Mouse (Mus musculus): ENCODE results near the gene Bckdhb. TPM values are rescaled to one million over a fixed set of nuclear protein-coding genes. Genes with fewer than 3 reads are reported as not detected.

Bckdhb gene
- total RNA-seq, 2 experiments from 2014 or later = 33.1 to 72.5 TPM

DNA sequence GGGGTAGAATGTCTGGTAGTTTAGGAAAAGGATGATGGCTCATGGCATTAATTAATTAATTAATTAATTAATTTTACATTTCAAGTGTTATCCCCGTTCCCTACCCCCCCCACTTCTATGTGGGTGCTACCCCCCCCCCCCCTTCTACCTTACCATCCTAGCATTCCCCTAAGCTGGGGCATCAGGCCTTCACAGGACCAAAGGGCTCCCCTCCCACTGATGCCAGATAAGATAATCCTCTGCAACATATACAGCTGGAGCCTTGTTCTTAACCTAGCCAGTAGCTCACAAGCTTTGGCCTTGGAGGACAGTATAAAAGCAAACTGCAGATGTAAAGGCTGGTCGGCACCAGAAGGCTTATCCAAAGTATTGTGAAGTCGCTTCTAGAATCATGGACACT is 138.7 kb downstream of the Bckdhb start:
- intact Hi-C loops (cut with DNase I) = no loop called here
- Histone ChIP-seq H3K27ac (no peak overlapping the region), H3K4me3 (no peak overlapping the region)

DNA sequence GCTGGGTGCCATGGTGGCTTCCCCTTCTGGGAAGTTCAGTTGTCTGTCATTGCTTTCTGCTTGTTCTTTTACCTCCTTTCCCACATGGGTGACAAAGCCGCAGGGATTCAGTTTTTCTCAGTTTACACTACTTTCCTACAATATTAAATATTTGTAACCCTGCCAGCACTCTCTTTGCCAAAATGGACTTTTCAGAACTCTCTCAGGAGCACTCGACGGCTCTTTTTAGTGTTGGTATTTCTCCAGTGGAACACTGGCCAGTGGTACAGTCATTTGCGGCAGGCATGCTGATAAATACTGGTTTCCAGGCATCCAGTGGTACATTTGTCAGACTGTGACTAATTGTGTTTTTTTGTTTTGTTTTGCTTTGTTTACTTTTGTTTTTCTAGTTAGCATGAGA is 139.2 kb downstream of the Bckdhb start:
- TF ChIP-seq CTCF (IDR thresholded peaks at IDR 0.05) = no peak
- H3K27ac ChIP-seq = no peak overlapping the region
- DNase-seq = no peak
- intact Hi-C loops (cut with DNase I) = no loop called here
- no peak overlapping the region for H3K4me3 ChIP-seq

More for the DNA sequence above, 138.7 kb downstream of the Bckdhb start:
- no peak for DNase-seq
- TF ChIP-seq CTCF (IDR thresholded peaks at IDR 0.05) = no peak

DNA sequence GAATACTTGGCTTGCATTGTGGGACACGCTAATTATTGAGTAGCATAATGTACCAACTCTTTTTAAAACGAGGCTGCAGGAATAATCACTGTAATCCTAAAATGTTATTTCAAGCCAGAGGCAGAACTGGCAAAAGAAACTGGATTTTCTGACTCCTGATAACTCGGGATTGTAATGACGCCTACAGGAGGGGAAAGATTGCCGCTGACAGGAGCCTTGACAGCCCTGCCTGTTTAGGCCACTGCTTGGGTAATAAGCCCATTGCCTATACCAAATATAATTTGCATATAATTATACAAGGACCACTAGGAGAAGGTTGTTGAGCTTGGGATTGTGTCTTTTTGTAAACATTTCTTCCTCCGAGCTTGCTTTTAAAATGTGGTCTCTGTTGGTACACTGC is 145.3 kb downstream of the Bckdhb start:
- no peak for TF ChIP-seq CTCF (IDR thresholded peaks at IDR 0.05)
- H3K4me3 ChIP-seq = no peak overlapping the region
- H3K27ac ChIP-seq = 0 out of 2 replicates have a peak overlapping the region, but pooled peaks have one; percentile 20
- DNase-seq = no peak
- intact Hi-C loops (cut with DNase I) = no loop called here

DNA sequence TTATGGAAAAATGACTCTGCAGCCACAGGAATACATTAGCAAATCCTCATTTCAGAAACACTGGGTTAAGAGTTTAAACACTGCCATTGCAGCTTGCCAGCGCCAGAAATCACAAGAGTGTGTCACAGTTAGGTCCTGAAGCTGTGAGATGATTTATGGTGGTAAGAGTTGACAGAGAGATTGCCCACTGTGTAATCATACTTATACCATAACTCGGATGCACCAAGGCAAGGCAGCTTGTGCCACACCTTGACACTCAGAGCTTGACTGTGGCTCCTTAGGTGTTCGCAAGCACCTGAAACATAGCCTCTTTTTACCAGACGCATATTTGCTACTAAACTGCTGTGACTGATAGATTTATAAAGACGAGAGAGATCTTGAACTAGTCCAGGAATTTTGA is 145.8 kb downstream of the Bckdhb start:
- TF ChIP-seq CTCF (IDR thresholded peaks at IDR 0.05) = no peak
- no peak for DNase-seq
- intact Hi-C loops (cut with DNase I) = no loop called here
- Histone ChIP-seq H3K4me3 (no peak overlapping the region), H3K27ac (peak overlapping the region; percentile 20; the same call in 1 of the 2 replicates)

DNA sequence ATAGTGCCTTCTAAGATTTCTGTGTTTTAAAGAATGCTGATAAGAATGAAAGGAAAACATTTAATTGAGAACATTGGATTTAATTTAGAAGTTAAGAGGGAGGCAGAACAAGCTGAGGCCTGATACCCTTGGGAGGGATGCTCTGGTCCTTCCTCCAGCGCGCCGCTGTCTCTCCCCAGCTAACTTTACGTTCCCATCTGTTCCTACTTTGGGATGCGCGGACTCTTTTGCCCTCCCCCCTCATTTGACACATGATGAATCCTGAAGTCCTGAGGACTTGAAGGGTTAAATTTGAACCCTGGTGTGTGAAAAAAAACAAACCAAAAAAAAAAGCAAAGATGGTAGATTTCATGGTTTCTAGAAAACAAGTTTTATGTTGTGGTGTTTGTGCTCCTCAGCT is 147.6 kb downstream of the Bckdhb start:
- no peak for TF ChIP-seq CTCF (IDR thresholded peaks at IDR 0.05)
- no peak overlapping the region for H3K27ac ChIP-seq
- no peak overlapping the region for H3K4me3 ChIP-seq
- DNase-seq = no peak
- intact Hi-C loops (cut with DNase I) = no loop called here

DNA sequence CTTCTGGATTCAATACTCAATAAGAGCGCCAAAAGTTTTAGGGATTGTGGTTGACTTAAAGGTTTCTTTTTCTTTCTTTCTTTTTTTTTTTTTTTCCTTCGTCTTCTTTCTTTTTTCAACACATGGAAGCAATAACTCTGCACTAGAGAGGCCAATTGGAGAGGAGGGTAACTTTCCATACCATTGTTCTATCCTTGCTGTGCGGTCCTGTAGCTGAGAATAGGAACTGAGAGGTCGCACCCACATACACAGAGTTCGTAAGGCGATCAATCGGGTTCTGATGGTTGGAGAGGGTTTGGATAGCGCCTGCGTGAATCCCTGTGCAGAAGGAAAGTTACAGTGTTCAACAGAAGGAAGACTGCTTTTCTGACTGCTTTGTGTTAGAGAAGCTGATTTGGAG is 148.3 kb downstream of the Bckdhb start:
- intact Hi-C loops (cut with DNase I) = no loop called here

DNA sequence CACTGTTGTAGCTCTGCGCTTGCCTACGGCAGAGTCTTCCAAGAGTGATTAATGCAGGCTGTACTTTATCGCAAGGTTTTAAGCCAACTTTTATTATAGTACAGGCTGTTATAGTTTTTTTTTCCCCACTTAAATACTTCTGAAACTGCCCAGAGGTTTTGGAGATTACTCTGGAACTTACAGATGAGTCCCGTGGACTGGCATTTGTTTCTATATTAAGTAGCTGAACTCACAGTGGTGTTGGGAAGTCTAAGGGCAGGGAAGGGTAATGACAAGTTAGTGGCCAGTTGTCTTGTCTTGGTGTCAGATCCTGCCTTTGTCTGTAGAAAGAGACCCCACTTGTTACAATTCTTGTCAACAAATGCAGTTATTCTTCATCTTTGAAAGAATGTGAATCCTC is 158.6 kb downstream of the Bckdhb start:
- H3K27ac ChIP-seq = peak overlapping the region; percentile 77
- intact Hi-C loops (cut with DNase I) = no loop called here
- no peak for DNase-seq
- TF ChIP-seq CTCF (IDR thresholded peaks at IDR 0.05) = no peak
- peak overlapping the region; percentile 57 for H3K4me3 ChIP-seq

More for the DNA sequence above, 148.3 kb downstream of the Bckdhb start:
- no peak for TF ChIP-seq CTCF (IDR thresholded peaks at IDR 0.05)
- Histone ChIP-seq H3K27ac (no peak overlapping the region), H3K4me3 (no peak overlapping the region)
- DNase-seq = no peak

DNA sequence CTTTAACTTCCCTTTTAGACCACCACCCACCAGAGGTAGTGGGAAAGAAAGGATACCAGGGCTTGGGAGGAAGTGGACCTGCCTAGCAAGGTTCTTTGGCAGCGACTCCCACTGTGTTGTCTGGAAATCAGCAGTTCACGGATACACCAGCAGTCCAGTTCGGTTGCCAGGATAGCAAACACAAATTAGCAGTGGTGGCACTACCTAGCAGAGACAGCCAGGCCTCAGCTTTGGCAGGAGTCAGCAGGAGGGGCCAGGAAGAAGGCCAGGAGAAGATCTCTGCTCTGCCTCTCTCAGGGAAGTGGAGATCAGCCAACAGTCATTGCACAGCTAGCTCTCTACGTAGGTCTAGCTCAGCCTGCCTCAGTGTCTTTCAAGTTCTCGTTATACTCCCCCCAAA is 159.7 kb downstream of the Bckdhb start:
- no peak overlapping the region for H3K27ac ChIP-seq
- H3K4me3 ChIP-seq = no peak overlapping the region
- intact Hi-C loops (cut with DNase I) = no loop called here
- no peak for TF ChIP-seq CTCF (IDR thresholded peaks at IDR 0.05)
- no peak for DNase-seq

DNA sequence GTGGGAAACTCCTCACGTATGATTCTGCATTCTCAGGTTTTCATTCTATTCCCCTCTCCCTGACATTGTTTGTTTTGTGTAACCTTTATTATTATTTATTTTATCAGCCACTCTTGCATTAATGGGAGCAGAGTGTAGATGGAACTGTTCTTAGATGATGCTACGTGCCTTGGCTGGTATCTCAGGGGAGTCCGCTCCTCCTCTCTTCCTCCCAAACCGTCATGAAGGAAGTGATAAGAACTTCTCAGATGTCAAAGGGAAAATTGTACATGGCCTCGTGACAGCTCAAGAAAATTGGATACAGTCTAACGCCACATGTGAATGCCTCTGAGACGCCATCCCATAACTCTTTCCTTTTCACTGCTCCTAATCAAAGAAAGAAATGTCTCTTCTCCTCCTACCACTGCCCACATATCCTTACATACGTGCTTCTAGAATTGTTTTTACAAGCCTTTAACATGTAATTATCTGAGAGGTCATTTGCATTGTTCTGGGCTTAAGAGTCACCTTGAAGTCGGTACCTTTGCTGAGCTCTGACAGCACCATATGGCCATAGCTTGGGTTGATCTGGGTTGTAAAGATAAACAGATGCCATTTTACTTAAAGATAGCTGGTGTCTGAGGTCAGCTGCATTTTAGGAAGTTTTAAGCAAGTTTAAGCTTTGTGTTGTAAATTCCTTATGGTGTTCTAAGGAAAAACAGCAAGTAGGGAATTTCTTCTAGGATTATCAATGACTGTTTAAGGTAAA is 165.5 kb downstream of the Bckdhb start:
- intact Hi-C loops (cut with DNase I) = no loop called here
- no peak for TF ChIP-seq CTCF (IDR thresholded peaks at IDR 0.05)
- no peak overlapping the region for H3K4me3 ChIP-seq
- H3K27ac ChIP-seq = no peak overlapping the region
- no peak for DNase-seq

DNA sequence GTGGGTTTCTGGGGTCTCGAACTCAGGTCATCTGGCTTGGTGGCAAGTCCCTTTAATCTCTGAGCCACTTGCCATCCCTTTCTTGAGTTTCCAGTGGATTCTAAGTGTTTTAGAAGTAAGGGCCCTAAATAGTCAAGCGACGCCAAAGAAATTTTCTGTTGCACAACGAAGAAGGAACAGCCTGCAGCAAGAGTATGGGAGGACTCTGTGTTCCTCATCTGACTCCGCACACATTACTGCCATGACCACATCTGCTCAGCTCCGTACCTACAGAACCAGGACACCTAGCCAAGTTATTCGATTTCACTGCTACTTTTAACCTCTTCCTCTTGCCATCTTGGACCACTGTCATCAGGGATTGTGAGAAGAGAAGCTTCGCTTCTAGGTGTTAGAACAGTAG is 168.0 kb downstream of the Bckdhb start:
- Histone ChIP-seq H3K27ac (no peak overlapping the region), H3K4me3 (no peak overlapping the region)
- no peak for TF ChIP-seq CTCF (IDR thresholded peaks at IDR 0.05)
- DNase-seq = no peak
- intact Hi-C loops (cut with DNase I) = no loop called here

DNA sequence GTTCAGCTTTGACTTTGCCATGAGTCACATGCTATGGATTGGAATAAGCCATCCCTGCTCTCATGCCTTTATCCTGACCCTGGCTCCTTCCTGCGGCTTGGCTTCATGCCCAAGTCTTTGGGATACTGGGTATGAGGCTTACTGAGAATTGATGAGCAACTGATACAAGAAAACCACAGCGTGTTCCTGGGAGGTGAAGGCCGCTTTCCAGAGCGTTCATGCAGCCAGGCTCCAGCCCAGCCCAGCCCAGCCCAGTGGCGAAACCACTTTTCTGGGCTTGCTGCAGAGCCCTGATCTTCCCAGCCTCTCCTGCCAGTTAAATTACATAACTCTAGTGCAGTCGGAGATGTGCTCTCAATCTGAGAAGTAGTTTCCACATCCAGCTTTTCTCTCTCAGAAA is 169.2 kb downstream of the Bckdhb start:
- DNase-seq = peak; percentile 72
- H3K4me3 ChIP-seq = no peak overlapping the region
- H3K27ac ChIP-seq = no peak overlapping the region
- no peak for TF ChIP-seq CTCF (IDR thresholded peaks at IDR 0.05)
- intact Hi-C loops (cut with DNase I) = no loop called here

DNA sequence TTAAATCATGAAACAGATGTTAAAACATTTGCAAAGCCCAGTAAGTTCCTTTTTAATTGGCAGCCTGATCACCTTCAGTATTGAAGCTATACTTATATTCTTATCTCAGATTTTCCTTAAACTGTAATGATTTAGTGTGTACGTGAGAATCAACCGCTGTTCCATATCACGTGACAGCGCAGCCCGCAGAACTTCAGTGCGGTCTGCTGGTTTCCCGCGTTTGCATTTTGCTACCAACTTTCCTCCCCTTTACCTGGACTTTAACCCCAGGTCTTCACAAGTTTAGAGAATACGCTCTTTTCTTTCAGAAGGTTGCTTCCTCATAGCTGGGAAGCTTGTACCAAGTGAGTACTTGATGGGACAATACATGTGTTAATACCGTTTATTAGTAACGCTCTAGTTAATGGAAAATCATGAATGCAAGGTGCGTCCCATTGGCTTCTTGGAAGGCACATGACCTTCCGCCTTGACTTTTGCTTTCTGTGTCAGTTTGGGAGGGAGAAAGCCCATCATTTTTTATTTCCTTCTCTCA is 171.6 kb downstream of the Bckdhb start:
- intact Hi-C loops (cut with DNase I) = no loop called here
- no peak for DNase-seq
- no peak overlapping the region for H3K4me3 ChIP-seq
- TF ChIP-seq CTCF (IDR thresholded peaks at IDR 0.05) = no peak
- peak overlapping the region; percentile 38; the same call in 1 of the 2 replicates for H3K27ac ChIP-seq

DNA sequence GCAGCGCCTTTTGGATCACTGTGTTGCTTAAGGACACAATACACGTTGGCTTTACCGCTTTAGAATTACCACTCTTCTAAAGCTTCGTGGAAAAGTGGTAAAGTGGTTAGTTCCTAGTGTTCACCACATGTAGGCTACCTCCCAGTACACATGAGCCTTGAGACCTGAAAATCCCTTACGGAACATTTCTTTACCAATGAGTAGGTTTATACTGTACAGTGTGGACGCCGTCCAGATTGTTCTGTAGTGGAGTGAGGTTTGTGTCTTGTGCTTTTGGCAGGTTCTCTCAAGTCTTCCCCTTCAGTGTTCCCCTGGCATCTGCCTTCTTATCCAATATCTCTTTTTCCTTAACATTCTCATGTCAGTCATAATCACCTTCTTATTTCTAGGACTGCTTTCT is 178.4 kb downstream of the Bckdhb start:
- Histone ChIP-seq H3K4me3 (no peak overlapping the region), H3K27ac (no peak overlapping the region)
- TF ChIP-seq CTCF (IDR thresholded peaks at IDR 0.05) = no peak
- no peak for DNase-seq
- intact Hi-C loops (cut with DNase I) = no loop called here

DNA sequence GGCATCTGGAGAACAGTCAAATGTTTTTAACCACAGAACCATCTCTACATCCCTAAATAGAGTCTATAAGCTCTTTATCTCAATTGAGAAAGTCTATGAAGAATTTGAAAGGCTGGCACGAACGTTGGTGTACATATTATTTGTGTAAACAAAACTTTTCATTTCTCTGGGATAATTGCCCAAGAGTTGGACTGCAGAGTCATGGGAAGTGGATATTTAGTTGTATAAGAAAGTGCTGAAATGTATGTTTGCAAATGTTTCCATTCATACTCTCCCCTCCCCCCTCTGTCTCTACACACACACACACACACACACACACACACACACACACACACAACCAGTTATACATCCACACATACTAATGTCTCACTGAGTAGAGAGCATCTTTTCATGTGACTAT is 181.5 kb downstream of the Bckdhb start:
- Histone ChIP-seq H3K27ac (no peak overlapping the region), H3K4me3 (no peak overlapping the region)
- no peak for DNase-seq
- intact Hi-C loops (cut with DNase I) = no loop called here
- TF ChIP-seq CTCF (IDR thresholded peaks at IDR 0.05) = no peak

All from gastrocnemius, adult 2 months (tissue).